Mouse (Mus musculus): ENCODE measurements at regions not wholly inside any gene's neighbourhood (a gene's known extent, or its start where the extent isn't known, plus 50 kb on each side); places are given as distances from the start of the nearest gene placed in this dataset.
A peak's percentile ranks its signal among the peaks of the same experiment; 100 is the strongest.
"Not testable (repeated sequence)": the region's sequence is repeated elsewhere in the genome, so short reads cannot be mapped to it uniquely, and the experiment has no call there.

DNA sequence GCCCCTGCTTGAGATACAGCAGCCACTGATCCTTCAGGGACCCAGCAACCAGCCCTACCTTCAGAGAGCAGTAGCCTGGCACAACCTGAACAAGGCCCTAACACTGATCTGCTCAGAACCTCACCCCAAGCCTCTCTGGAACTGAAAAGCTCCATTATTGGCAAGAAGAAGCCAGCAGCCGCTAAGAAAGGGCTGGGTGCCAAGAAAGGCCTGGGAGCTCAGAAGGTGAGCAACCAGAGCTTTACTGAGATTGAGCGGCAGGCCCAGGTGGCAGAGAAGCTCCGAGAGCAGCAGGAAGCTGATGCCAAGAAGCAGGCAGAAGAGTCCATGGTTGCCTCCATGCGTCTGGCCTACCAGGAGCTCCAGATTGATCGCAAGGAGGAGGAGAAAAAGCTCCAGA is 74.4 kb upstream of the Oxtr start:
- not testable (repeated sequence) for ATAC-seq (replicated peaks; ENCODE audit: low FRiP score, poor library complexity, severe bottlenecking)

GRCm38 (mm10) chr6:112563659-112564058 is 73.9 kb upstream of the Oxtr start:
- ATAC-seq (replicated peaks; ENCODE audit: low FRiP score, poor library complexity, severe bottlenecking) = peak; percentile 69

- ATAC-seq (replicated peaks; ENCODE audit: low FRiP score, poor library complexity, severe bottlenecking) = no peak
These were observed 72.3 kb upstream of the Oxtr start for GRCm38 (mm10) chr6:112562039-112562438.

DNA sequence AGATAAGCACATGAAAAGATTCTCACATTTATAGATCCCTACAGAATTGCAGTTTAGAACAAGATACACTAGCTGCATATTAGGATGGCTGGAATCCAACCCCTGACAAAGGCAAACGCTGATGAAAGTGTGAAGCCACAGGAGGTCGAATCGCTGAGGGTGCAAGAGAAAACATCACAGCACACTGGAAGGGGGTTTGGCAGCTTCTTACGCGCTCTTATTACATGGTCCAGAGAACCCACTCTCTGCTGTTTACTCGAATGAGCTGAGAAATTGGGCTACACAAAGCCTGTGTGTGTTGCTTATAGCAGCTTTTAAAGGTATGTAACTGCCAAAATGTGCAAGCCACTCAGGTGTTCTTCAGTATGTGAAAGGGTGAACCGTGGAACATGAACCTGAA is 71.8 kb upstream of the Oxtr start:
- no peak for ATAC-seq (replicated peaks; ENCODE audit: low FRiP score, poor library complexity, severe bottlenecking)

DNA sequence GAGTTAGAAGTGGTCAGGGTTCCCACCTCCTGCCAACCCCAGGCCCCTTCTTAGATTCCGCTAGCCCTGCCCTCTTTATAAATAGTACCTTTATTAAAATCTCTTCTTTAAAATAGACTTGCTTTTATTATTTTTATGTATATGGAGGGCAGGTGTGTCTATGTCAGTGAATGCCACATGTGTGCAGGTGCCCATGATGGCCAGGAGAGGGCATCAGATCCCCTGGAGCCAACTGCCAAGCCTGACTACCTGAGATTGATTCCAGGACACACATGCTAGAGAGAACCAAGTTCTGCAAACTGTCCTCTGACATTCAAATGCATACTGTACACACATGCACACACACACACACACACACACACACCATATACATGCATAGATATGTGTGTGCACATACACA is 69.8 kb upstream of the Oxtr start:
- no peak for ATAC-seq (replicated peaks; ENCODE audit: low FRiP score, poor library complexity, severe bottlenecking)

DNA sequence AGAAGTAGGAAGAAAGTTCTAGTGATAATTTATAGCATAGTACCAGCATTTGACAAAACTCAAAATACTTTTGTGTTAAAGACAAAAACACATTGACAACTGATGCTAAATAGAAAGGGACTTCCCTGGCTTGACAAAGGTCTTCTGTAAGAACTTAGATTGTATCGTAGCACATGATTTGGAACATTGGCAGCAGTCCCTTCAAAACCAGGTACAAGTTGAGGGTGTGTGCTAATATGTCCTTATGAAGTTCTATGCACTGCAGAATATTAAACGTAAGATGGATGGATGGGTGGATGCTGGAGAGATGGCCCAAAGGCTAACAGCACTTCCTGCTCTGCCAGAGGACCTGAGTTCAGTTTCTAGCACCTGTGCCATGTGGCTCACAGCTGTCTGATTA is 67.8 kb upstream of the Oxtr start:
- no peak for ATAC-seq (replicated peaks; ENCODE audit: low FRiP score, poor library complexity, severe bottlenecking)

- no peak for ATAC-seq (replicated peaks; ENCODE audit: low FRiP score, poor library complexity, severe bottlenecking)
These were observed 66.8 kb upstream of the Oxtr start for GRCm38 (mm10) chr6:112556401-112557165.

- ATAC-seq (replicated peaks; ENCODE audit: low FRiP score, poor library complexity, severe bottlenecking) = no peak
These were observed 64.3 kb upstream of the Oxtr start for GRCm38 (mm10) chr6:112554091-112554490.

DNA sequence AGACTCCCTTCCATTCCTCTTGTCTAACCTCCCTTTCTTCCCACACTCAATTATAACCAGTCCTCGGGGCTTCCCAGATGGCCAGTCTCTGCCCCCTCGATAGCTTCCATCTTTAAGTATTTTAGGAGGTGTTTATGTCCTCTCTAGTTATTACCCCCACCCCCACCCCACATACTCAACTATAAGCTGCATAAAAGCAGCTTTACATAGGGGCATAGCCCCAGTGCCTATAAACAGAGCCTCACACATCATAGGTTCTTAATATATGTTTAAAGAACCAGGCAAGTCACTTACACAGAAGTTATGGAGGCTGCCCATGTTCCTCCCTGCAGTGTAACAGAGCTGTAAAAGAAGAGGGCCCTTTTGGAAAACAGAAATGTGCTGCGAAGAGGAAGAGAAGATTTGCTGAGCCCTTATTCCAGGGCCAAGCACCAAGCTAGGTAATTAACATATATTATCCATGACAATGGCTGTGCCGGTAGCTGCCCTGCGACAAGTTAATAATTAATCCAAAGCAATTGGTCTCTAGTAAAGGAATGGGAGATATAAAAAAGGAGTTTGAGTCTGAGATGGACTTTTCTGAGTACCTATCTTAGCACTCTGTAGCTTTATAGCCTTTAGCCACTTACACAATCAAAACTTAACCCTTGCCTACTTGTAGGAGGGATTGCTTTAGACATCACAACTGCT is 63.6 kb upstream of the Oxtr start:
- ATAC-seq (replicated peaks; ENCODE audit: low FRiP score, poor library complexity, severe bottlenecking) = no peak

DNA sequence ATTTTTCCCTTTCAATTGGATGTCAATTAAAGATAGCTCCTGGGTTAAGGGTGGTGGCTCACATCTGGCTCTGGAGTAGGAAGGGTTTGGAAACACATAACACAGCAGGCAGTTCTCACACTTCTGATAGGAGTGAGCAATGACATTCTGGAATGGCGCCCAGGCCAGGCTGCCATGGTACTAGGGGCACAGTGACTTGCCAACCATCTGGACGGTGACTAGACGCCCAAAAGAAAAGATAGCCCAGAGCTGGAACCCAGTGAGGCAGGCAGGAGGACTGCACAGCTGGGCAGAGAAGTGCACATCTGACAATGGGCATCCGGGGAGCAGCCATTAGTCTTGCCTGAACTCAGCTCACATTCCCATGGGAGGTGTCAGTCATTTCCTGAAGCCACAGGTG is 62.8 kb upstream of the Oxtr start:
- ATAC-seq (replicated peaks; ENCODE audit: low FRiP score, poor library complexity, severe bottlenecking) = no peak

- no peak for ATAC-seq (replicated peaks; ENCODE audit: low FRiP score, poor library complexity, severe bottlenecking)
These were observed 61.6 kb upstream of the Oxtr start for GRCm38 (mm10) chr6:112551298-112551697.

DNA sequence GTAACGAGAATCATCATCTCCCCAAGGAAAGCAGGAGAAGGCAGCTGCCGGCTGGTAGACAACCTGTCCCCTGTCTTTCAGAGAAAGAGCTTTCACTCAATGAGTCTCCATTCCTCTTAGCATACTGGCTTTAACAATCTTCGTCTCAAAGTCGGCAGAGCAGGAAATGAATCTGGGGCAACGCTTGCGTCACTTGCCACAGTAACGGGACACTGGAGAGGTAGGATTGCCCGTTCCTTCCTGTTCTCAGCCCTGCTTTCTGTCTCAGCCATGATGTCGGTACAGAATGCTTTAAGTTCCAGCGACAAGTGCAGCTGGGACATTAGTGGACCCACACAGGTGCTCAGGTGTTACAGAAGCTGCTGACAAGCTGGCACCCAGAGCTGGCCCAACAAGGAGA is 57.5 kb upstream of the Oxtr start:
- ATAC-seq (replicated peaks; ENCODE audit: low FRiP score, poor library complexity, severe bottlenecking) = no peak

GRCm38 (mm10) chr6:112546033-112546432 is 56.3 kb upstream of the Oxtr start:
- ATAC-seq (replicated peaks; ENCODE audit: low FRiP score, poor library complexity, severe bottlenecking) = no peak

- no peak for ATAC-seq (replicated peaks; ENCODE audit: low FRiP score, poor library complexity, severe bottlenecking)
These were observed 54.6 kb upstream of the Oxtr start for GRCm38 (mm10) chr6:112544315-112544714.

GRCm38 (mm10) chr6:112542692-112543091 is 52.9 kb upstream of the Oxtr start:
- no peak for ATAC-seq (replicated peaks; ENCODE audit: low FRiP score, poor library complexity, severe bottlenecking)
